Mouse (Mus musculus) kidney, adult 2 months (tissue): Measurements from ENCODE around the gene Csnk2a1.

Experiments used
- CTCF ChIP-seq: fragments of 200-500 bp; conservative IDR thresholded peaks from 2 replicates; pipeline ENCODE4 v1.5.1; 2011; ENCODE audit warnings: low read depth, mild to moderate bottlenecking, control low read depth, low read length, moderate library complexity, mixed read lengths; ENCODE audit not compliant: insufficient read depth, insufficient read length
- POLR2A ChIP-seq: fragments of 200-500 bp; IDR thresholded peaks from one replicate; pipeline ENCODE4 v1.6.1; 2011; ENCODE audit warnings: low read depth, low read length, control low read depth

GRCm38 (mm10) chr2:152293179-152293726 lies 66.6 kb downstream of the Csnk2a1 start:
- TF ChIP-seq POLR2A (no peak), CTCF (no peak)
